Mouse (Mus musculus): Measurements from ENCODE around the gene Cspg4. TPM values are rescaled to one million over a fixed set of nuclear protein-coding genes. Genes with fewer than 3 reads are reported as not detected.
A peak's percentile ranks its signal among the peaks of the same experiment; 100 is the strongest.

The Cspg4 gene
- polyA plus RNA-seq, 1 experiment from 2014 or later = 8.1 TPM

DNA sequence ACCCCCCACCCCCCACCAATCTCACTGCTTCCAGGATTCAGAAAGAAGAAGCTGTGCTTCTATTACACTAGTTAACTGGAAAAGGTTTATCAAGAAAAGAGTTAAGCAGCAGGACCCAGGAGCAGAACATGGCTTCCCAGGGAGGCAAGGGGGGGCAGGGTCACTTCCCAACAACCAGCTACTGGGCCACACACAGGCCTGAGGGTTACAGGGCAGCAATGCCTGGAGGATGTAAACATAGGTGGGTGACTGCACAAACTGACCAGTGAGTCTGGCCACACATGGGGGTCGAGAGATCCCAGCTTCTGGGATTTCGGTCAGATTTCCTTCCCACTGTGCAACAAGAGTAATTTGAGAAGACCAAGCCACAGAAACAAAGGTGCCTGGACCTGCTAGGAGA lies 52.3 kb downstream of the Cspg4 start:
- no peaks in the 10 kb centered on the region for H3K27me3 ChIP-seq
- H3K9me3 ChIP-seq = no peaks in the 10 kb centered on the region
- no peak overlapping the region for H3K27ac ChIP-seq (replicated peaks)
- H3K4me1 ChIP-seq (replicated peaks) = no peaks in the 10 kb centered on the region
- no peak for ATAC-seq (ENCODE audit: low FRiP score, low read depth)
- no peak overlapping the region for H3K9ac ChIP-seq
- 77% methylated on average over 2 of the region's 2 CpGs for WGBS
- no peak overlapping the region for H3K4me2 ChIP-seq
- H3K4me3 ChIP-seq = no peak overlapping the region
- no peaks in the 10 kb centered on the region for H3K36me3 ChIP-seq

DNA sequence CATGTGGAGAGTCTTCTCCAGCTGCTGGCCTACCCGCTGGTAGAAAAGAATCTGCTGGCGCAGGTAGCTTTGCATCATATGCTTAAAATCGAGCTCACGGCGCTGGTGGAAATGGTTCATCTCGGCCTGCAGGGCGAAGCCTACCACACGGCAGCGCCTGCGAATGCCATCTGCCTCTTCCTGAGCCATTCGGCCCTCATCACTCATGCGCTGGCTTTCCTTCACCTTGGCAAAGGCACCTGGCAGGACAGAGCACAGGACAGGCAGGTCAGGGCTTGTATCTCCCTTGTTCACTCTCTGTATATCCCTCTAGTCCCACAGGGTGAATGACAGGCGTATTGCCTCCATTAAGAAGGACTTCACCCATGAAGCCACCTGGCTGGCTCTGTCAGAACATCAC lies 53.6 kb downstream of the Cspg4 start:
- Histone ChIP-seq H3K27me3 (no peaks in the 10 kb centered on the region), H3K4me1 (replicated peaks) (no peaks in the 10 kb centered on the region), H3K9me3 (no peaks in the 10 kb centered on the region), H3K9ac (no peak overlapping the region), H3K4me2 (no peak overlapping the region), H3K4me3 (no peak overlapping the region), H3K36me3 (no peaks in the 10 kb centered on the region), H3K27ac (replicated peaks) (no peak overlapping the region)
- no peak for ATAC-seq (ENCODE audit: low FRiP score, low read depth)
- WGBS = 97% methylated on average over 13 of the region's 13 CpGs

- Histone ChIP-seq H3K36me3 (no peaks in the 10 kb centered on the region), H3K9ac (no peak overlapping the region), H3K27ac (replicated peaks) (no peak overlapping the region), H3K4me2 (0 out of 2 replicates have a peak overlapping the region, but pooled peaks have one; percentile 46), H3K4me3 (no peak overlapping the region), H3K27me3 (0 out of 2 replicates have a peak, but pooled peaks cover 4% of the 10 kb centered on the region), H3K4me1 (replicated peaks) (peaks cover 37% of the 10 kb centered on the region), H3K9me3 (no peaks in the 10 kb centered on the region)
- no peak for ATAC-seq (ENCODE audit: low FRiP score, low read depth)
- 89% methylated on average over 4 of the region's 4 CpGs for WGBS
Observed at GRCm38 (mm10) chr9:56922746-56923145, 57.9 kb downstream of the Cspg4 start.

- ATAC-seq (ENCODE audit: low FRiP score, low read depth) = no peak
- Histone ChIP-seq H3K27ac (replicated peaks) (no peak overlapping the region), H3K9ac (no peak overlapping the region), H3K27me3 (peaks cover 4% of the 10 kb centered on the region; the same call in 1 of the 2 replicates), H3K4me1 (replicated peaks) (peaks cover 46% of the 10 kb centered on the region), H3K4me3 (peak overlapping the region; percentile 18), H3K36me3 (no peaks in the 10 kb centered on the region), H3K4me2 (peak overlapping the region; percentile 46), H3K9me3 (no peaks in the 10 kb centered on the region)
- WGBS = 77% methylated on average over 8 of the region's 8 CpGs
Observed at GRCm38 (mm10) chr9:56923841-56924650, 59.2 kb downstream of the Cspg4 start.

- H3K4me1 ChIP-seq (replicated peaks) = peaks cover 46% of the 10 kb centered on the region
- H3K36me3 ChIP-seq = no peaks in the 10 kb centered on the region
- peak overlapping the region; percentile 18 for H3K4me3 ChIP-seq
- H3K27ac ChIP-seq (replicated peaks) = no peak overlapping the region
- no peak overlapping the region for H3K9ac ChIP-seq
- WGBS = 15% methylated on average over 7 of the region's 7 CpGs
- H3K27me3 ChIP-seq = peaks cover 6% of the 10 kb centered on the region; the same call in 1 of the 2 replicates
- no peaks in the 10 kb centered on the region for H3K9me3 ChIP-seq
- peak overlapping the region; percentile 46 for H3K4me2 ChIP-seq
- peak; percentile 32; the same call in 1 of the 2 replicates for ATAC-seq (ENCODE audit: low FRiP score, low read depth)
Observed at GRCm38 (mm10) chr9:56924651-56925027, 59.8 kb downstream of the Cspg4 start.

DNA sequence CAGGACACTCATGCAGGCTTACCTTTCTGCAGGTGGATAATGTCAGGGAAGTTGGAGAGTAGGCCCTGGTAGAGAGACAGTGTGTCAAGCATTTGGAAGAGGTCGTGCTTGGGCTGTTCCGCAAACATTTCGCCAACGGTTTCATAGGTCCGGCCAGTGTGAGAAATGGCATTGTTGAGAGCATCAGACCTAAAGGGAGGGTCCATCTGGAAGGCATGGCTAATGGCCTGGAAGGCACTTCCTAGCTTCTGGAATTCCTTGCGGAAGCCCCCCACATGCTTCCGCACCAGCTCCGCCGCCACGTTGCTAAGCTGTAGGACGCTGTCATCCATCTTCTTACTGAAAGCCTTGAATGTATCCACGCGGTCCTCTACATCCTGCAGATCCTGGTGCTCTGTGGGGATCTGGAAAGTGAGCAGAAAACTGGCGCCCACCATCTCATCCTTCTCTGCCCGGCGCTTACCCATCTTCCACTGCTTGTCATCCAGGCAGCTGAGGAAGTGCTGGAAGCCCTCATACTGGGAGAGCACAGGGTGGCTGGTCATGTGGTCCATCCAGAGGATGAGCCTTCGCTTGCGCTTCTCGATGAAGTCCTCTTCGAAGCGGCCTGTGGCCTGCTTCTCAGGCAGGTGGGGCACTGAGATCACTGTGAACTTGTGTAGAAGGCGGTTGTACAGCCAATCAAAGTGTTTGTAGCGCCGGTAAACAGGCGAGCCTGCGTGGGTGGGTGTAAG lies 60.6 kb downstream of the Cspg4 start:
- WGBS = 74% methylated on average over 26 of the region's 26 CpGs
- H3K4me3 ChIP-seq = peak overlapping the region; percentile 18
- H3K27me3 ChIP-seq = peaks cover 11% of the 10 kb centered on the region; the same call in 1 of the 2 replicates
- peaks cover 46% of the 10 kb centered on the region for H3K4me1 ChIP-seq (replicated peaks)
- peak overlapping the region; percentile 46 for H3K4me2 ChIP-seq
- no peak overlapping the region for H3K9ac ChIP-seq
- no peaks in the 10 kb centered on the region for H3K9me3 ChIP-seq
- no peaks in the 10 kb centered on the region for H3K36me3 ChIP-seq
- H3K27ac ChIP-seq (replicated peaks) = no peak overlapping the region
- no peak for ATAC-seq (ENCODE audit: low FRiP score, low read depth)

DNA sequence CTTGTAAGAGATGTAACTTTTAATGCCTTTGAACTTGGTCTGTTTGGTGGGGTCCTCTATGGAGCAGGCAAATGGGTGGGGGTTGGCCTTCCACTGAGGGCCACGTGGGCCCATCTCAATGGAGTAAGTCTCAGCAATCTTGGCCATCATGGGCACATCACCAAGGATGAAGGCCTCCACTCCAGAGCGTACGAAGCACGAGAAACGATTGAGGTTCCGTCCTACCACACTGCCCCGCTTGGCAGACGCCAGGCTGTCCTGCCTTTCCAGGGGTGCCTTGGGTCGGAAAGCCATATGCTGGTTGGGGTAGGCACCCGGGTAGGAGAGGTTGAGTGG lies 61.2 kb downstream of the Cspg4 start:
- 96% methylated on average over 10 of the region's 10 CpGs for WGBS
- Histone ChIP-seq H3K4me2 (peak overlapping the region; percentile 89), H3K9ac (no peak overlapping the region), H3K4me3 (no peak overlapping the region), H3K36me3 (no peaks in the 10 kb centered on the region), H3K27ac (replicated peaks) (no peak overlapping the region), H3K9me3 (no peaks in the 10 kb centered on the region), H3K27me3 (peaks cover 13% of the 10 kb centered on the region; the same call in 1 of the 2 replicates), H3K4me1 (replicated peaks) (peaks cover 46% of the 10 kb centered on the region)
- no peak for ATAC-seq (ENCODE audit: low FRiP score, low read depth)

DNA sequence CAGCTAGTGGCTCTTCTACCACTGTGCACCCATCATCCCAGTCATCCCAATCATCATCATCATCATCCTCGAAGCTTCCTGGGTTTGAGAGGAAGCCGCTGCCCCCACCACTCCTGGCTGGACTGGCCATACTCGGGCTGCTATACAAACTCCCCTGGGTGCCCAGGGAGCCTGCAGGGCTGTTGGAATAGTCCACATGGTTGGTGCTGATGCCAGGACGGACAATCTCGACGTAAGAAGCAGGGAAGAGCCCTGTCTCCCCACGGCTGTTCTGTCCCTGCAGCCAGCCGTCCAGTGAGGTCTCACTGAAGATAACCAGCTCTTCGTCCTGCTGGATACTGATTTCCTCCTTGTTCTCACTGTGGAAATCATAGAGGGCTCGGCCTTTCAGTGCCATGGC lies 61.6 kb downstream of the Cspg4 start:
- Histone ChIP-seq H3K36me3 (no peaks in the 10 kb centered on the region), H3K27ac (replicated peaks) (no peak overlapping the region), H3K9me3 (no peaks in the 10 kb centered on the region), H3K4me2 (peak overlapping the region; percentile 89), H3K9ac (no peak overlapping the region), H3K4me1 (replicated peaks) (peaks cover 46% of the 10 kb centered on the region), H3K4me3 (no peak overlapping the region; the same call in 1 of the 2 replicates), H3K27me3 (peaks cover 13% of the 10 kb centered on the region; the same call in 1 of the 2 replicates)
- WGBS = 87% methylated on average over 10 of the region's 10 CpGs
- no peak for ATAC-seq (ENCODE audit: low FRiP score, low read depth)

DNA sequence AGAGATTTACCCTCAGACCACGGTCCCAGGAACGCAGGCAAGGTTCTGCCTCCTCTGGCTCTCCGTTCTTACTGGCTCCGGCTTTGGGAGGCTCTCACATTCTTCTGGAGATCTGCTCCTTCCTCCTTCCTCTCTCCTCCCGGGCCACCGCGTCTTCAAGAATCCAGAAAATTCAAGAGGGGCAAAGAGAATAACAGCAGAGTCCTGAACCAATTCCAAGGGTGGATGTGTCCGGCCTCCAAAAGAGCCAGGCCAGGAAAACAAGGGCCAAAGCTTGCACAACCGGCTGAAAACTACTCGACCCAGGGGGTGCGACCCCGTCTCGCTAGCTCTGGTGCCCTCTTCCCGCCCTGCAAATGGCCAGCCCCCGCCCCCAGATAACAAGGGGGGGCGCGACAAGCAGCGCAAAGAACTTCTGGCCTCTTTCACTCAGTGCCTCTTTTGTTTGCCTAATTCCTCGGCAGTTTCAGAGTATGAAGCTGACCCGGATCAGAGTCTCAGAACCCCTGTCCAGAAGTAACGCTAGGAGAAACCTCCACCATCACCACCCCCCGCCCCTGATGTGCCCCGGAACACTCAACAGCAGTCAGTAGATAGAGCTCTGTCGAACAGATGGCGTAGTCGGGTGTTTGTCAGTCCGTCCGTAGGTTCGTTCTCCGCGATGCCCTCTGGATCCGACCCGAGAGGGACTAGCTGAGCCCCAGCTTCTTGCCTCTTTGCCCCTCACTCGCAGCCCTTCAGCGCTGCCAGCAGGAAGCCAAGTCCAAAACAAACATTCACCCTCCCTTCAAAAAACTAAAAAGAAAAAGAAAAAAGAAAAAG lies 62.6 kb downstream of the Cspg4 start:
- peak overlapping the region; percentile 43 for H3K9ac ChIP-seq
- peaks cover 17% of the 10 kb centered on the region; the same call in 1 of the 2 replicates for H3K27me3 ChIP-seq
- no peaks in the 10 kb centered on the region for H3K36me3 ChIP-seq
- H3K4me1 ChIP-seq (replicated peaks) = peaks cover 46% of the 10 kb centered on the region
- under 1% methylated on average over 35 of the region's 35 CpGs for WGBS
- 0 out of 2 replicates have a peak, but pooled peaks have one; percentile 13 for ATAC-seq (ENCODE audit: low FRiP score, low read depth)
- peak overlapping the region; percentile 74 for H3K27ac ChIP-seq (replicated peaks)
- no peaks in the 10 kb centered on the region for H3K9me3 ChIP-seq
- peak overlapping the region; percentile 53 for H3K4me3 ChIP-seq
- H3K4me2 ChIP-seq = peak overlapping the region; percentile 89

GRCm38 (mm10) chr9:56928041-56928811 lies 63.4 kb downstream of the Cspg4 start, which contains the start of gene Snx33:
TSS of gene Snx33 (minus strand) at chr9:56928371.
- WGBS = 0% methylated on average over 48 of the region's 50 CpGs
- Histone ChIP-seq H3K27ac (replicated peaks) (peak within 1 kb of the TSS; percentile 74), H3K4me3 (peak within 1 kb of the TSS; percentile 53), H3K27me3 (peaks cover 17% of the 10 kb centered on the region; the same call in 1 of the 2 replicates), H3K4me2 (peak within 1 kb of the TSS; percentile 89), H3K9ac (peak within 1 kb of the TSS; percentile 43), H3K9me3 (no peaks in the 10 kb centered on the region), H3K4me1 (replicated peaks) (peaks cover 46% of the 10 kb centered on the region), H3K36me3 (no peaks in the 10 kb centered on the region)
- ATAC-seq (ENCODE audit: low FRiP score, low read depth) = peak; percentile 76

- no peak overlapping the region for H3K27ac ChIP-seq (replicated peaks)
- no peak overlapping the region for H3K4me3 ChIP-seq
- H3K4me2 ChIP-seq = no peak overlapping the region
- 71% methylated on average over 4 of the region's 4 CpGs for WGBS
- H3K9ac ChIP-seq = no peak overlapping the region
- H3K4me1 ChIP-seq (replicated peaks) = peaks cover 37% of the 10 kb centered on the region
- no peaks in the 10 kb centered on the region for H3K9me3 ChIP-seq
- no peak for ATAC-seq (ENCODE audit: low FRiP score, low read depth)
- no peaks in the 10 kb centered on the region for H3K36me3 ChIP-seq
- peaks cover 17% of the 10 kb centered on the region; the same call in 1 of the 2 replicates for H3K27me3 ChIP-seq
Observed at GRCm38 (mm10) chr9:56929496-56929895, 64.7 kb downstream of the Cspg4 start.

Data from hindbrain, embryonic 15.5 days (tissue).